Mouse (Mus musculus) heart, embryonic 16.5 days (tissue): ENCODE data around the gene Trim46. TPM values are rescaled to one million over a fixed set of nuclear protein-coding genes. Genes with fewer than 3 reads are reported as not detected.
A peak's percentile ranks its signal among the peaks of the same experiment; 100 is the strongest.

Experiments used
- ATAC-seq: fragments of 200-750 bp; cut with Nextera tagmentation; replicated peaks from 2 replicates; pipeline ENCODE4 v1.8.0; 2017; ENCODE audit warnings: moderate number of reproducible peaks; ENCODE audit not compliant: insufficient read depth, low FRiP score; ENCODE audit errors: extremely low read depth
- H3K27ac ChIP-seq: fragments of 300-500 bp; sonication (generic); 2 replicates; pipeline ENCODE4 v1.5.1; 2014; ENCODE audit warnings: mild to moderate bottlenecking, low read length, control low read depth, moderate library complexity
- H3K27me3 ChIP-seq: fragments of 300-500 bp; sonication (generic); 2 replicates; pipeline ENCODE4 v1.6.1; 2014; ENCODE audit warnings: low read length, mixed read lengths; ENCODE audit not compliant: control insufficient read depth, insufficient read depth
- H3K36me3 ChIP-seq: fragments of 300-500 bp; sonication (generic); 2 replicates; pipeline ENCODE4 v1.6.1; 2014; ENCODE audit not compliant: control insufficient read depth, insufficient read depth
- H3K4me1 ChIP-seq: fragments of 300-500 bp; sonication (generic); 2 replicates; pipeline ENCODE4 v1.6.1; 2014; ENCODE audit warnings: low read length, mixed read lengths; ENCODE audit not compliant: control insufficient read depth, insufficient read depth
- H3K4me2 ChIP-seq: fragments of 300-500 bp; sonication (generic); 2 replicates; pipeline ENCODE4 v1.6.1; 2014; ENCODE audit warnings: low read depth, mild to moderate bottlenecking, control low read depth, low read length
- H3K4me3 ChIP-seq: fragments of 300-500 bp; sonication (generic); 2 replicates; pipeline ENCODE4 v1.5.1; 2014; ENCODE audit warnings: mild to moderate bottlenecking, control low read depth, low read length
- H3K9ac ChIP-seq: fragments of 300-500 bp; sonication (generic); 2 replicates; pipeline ENCODE4 v1.6.1; 2014; ENCODE audit warnings: low read length, control low read depth
- H3K9me3 ChIP-seq: fragments of 300-500 bp; sonication (generic); replicated peaks from 2 replicates; pipeline ENCODE4 v1.6.1; 2016; ENCODE audit warnings: low read length; ENCODE audit not compliant: control insufficient read depth
- WGBS: fragments of 180-500 bp; shearing (Covaris S2); extraction: QIAGEN DNeasy Blood & Tissue Kit; methylation state at CpG from one replicate; pipeline ENCODE4 v1.1.7; 2014; 5-methylcytosine and 5-hydroxymethylcytosine counted together
- polyA plus RNA-seq: library from polyadenylated mRNA; unstranded; fragments of >200 nt; fragmentation: Nextera tagmentation; extraction: Ambion mirVana; gene quantifications from 2 replicates; pipeline ENCODE4 v1.2.1, GENCODE M21; 2015

Gene Trim46
- polyA plus RNA-seq, 1 experiment from 2014 or later: 1.1 TPM

- H3K9me3 ChIP-seq: no peaks in the 10 kb centered on the region
- H3K9ac ChIP-seq: no peak overlapping the region
- peaks cover 13% of the 10 kb centered on the region for H3K4me1 ChIP-seq
- no peak overlapping the region for H3K27ac ChIP-seq
- H3K4me3 ChIP-seq: no peak overlapping the region
- no peak overlapping the region for H3K4me2 ChIP-seq
- ATAC-seq: no peak
- no peaks in the 10 kb centered on the region for H3K36me3 ChIP-seq
- H3K27me3 ChIP-seq: peaks cover 2% of the 10 kb centered on the region; the same call in 1 of the 2 replicates
- 50% methylated on average over 2 of the region's 2 CpGs for WGBS
These were observed 39.4 kb upstream of the Trim46 start for GRCm38 (mm10) chr3:89285526-89285925.

GRCm38 (mm10) chr3:89284261-89284660 is 38.2 kb upstream of the Trim46 start:
- ATAC-seq: no peak

GRCm38 (mm10) chr3:89282291-89282643 is 36.2 kb upstream of the Trim46 start:
- Histone ChIP-seq H3K4me1 (peaks cover 19% of the 10 kb centered on the region), H3K9me3 (no peaks in the 10 kb centered on the region), H3K4me2 (no peak overlapping the region), H3K4me3 (no peak overlapping the region), H3K36me3 (no peaks in the 10 kb centered on the region), H3K9ac (no peak overlapping the region), H3K27ac (no peak overlapping the region), H3K27me3 (peaks cover 2% of the 10 kb centered on the region; the same call in 1 of the 2 replicates)
- 18% methylated on average over 4 of the region's 4 CpGs for whole genome bisulfite sequencing
- no peak for ATAC-seq

More at GRCm38 (mm10) chr3:89284261-89284660, 38.2 kb upstream of the Trim46 start:
- no peaks in the 10 kb centered on the region for H3K9me3 ChIP-seq
- H3K27ac ChIP-seq: no peak overlapping the region
- peaks cover 13% of the 10 kb centered on the region for H3K4me1 ChIP-seq
- no peaks in the 10 kb centered on the region for H3K36me3 ChIP-seq
- no peak overlapping the region for H3K4me3 ChIP-seq
- peaks cover 2% of the 10 kb centered on the region; the same call in 1 of the 2 replicates for H3K27me3 ChIP-seq
- H3K4me2 ChIP-seq: no peak overlapping the region
- no peak overlapping the region for H3K9ac ChIP-seq
- WGBS: 80% methylated on average over 3 of the region's 3 CpGs

- WGBS: 13% methylated on average over 20 of the region's 20 CpGs
- Histone ChIP-seq H3K36me3 (no peaks in the 10 kb centered on the region), H3K4me3 (peak overlapping the region; percentile 69), H3K9me3 (no peaks in the 10 kb centered on the region), H3K27me3 (peaks cover 2% of the 10 kb centered on the region; the same call in 1 of the 2 replicates), H3K9ac (no peak overlapping the region; the same call in 1 of the 2 replicates), H3K4me1 (peaks cover 25% of the 10 kb centered on the region), H3K27ac (peak overlapping the region; percentile 91), H3K4me2 (peak overlapping the region; percentile 98)
- ATAC-seq: no peak
These were observed 35.6 kb upstream of the Trim46 start for GRCm38 (mm10) chr3:89281579-89282290.

- Histone ChIP-seq H3K9me3 (no peaks in the 10 kb centered on the region), H3K27ac (peak within 1 kb of the TSS; percentile 91), H3K4me3 (peak within 1 kb of the TSS; percentile 69), H3K27me3 (peaks cover 2% of the 10 kb centered on the region; the same call in 1 of the 2 replicates), H3K36me3 (peaks cover 1% of the 10 kb centered on the region), H3K9ac (peak within 1 kb of the TSS; percentile 83), H3K4me2 (peak within 1 kb of the TSS; percentile 98), H3K4me1 (peaks cover 28% of the 10 kb centered on the region)
- ATAC-seq: peak; percentile 19; the same call in 1 of the 2 replicates
- WGBS: under 1% methylated on average over 52 of the region's 52 CpGs
These were observed 34.8 kb upstream of the Trim46 start, which contains the start of gene Efna1 for GRCm38 (mm10) chr3:89280606-89281511. Gene Efna1, minus strand, starts transcription at chr3:89281142.

GRCm38 (mm10) chr3:89280050-89280605 is 34.0 kb upstream of the Trim46 start:
- peak overlapping the region; percentile 83 for H3K9ac ChIP-seq
- peaks cover 9% of the 10 kb centered on the region for H3K36me3 ChIP-seq
- peak overlapping the region; percentile 69 for H3K4me3 ChIP-seq
- peak overlapping the region; percentile 91 for H3K27ac ChIP-seq
- peak overlapping the region; percentile 98 for H3K4me2 ChIP-seq
- ATAC-seq: no peak; the same call in 1 of the 2 replicates
- under 1% methylated on average over 28 of the region's 29 CpGs for WGBS
- no peaks in the 10 kb centered on the region for H3K9me3 ChIP-seq
- peaks cover 2% of the 10 kb centered on the region; the same call in 1 of the 2 replicates for H3K27me3 ChIP-seq
- peaks cover 28% of the 10 kb centered on the region for H3K4me1 ChIP-seq

GRCm38 (mm10) chr3:89279153-89279890 is 33.2 kb upstream of the Trim46 start:
- Histone ChIP-seq H3K4me2 (peak overlapping the region; percentile 98), H3K36me3 (peaks cover 12% of the 10 kb centered on the region), H3K9ac (peak overlapping the region; percentile 83), H3K27ac (peak overlapping the region; percentile 91), H3K4me1 (peaks cover 28% of the 10 kb centered on the region), H3K9me3 (no peaks in the 10 kb centered on the region), H3K27me3 (peaks cover 2% of the 10 kb centered on the region; the same call in 1 of the 2 replicates), H3K4me3 (peak overlapping the region; percentile 69)
- 2% methylated on average over 35 of the region's 35 CpGs for WGBS
- ATAC-seq: peak; percentile 78

- 17% methylated on average over 8 of the region's 8 CpGs for WGBS
- peaks cover 28% of the 10 kb centered on the region for H3K4me1 ChIP-seq
These were observed 32.5 kb upstream of the Trim46 start for GRCm38 (mm10) chr3:89278643-89279042.

More at GRCm38 (mm10) chr3:89278643-89279042, 32.5 kb upstream of the Trim46 start:
- peak overlapping the region; percentile 83 for H3K9ac ChIP-seq
- H3K4me2 ChIP-seq: peak overlapping the region; percentile 98
- no peaks in the 10 kb centered on the region for H3K9me3 ChIP-seq
- peak overlapping the region; percentile 91 for H3K27ac ChIP-seq
- peaks cover 12% of the 10 kb centered on the region for H3K36me3 ChIP-seq
- H3K4me3 ChIP-seq: peak overlapping the region; percentile 69
- no peak for ATAC-seq
- H3K27me3 ChIP-seq: peaks cover 2% of the 10 kb centered on the region; the same call in 1 of the 2 replicates
